Mouse (Mus musculus) neural tube, embryonic 13.5 days (tissue): ENCODE results near the gene Cacna1f. TPM values are rescaled to one million over a fixed set of nuclear protein-coding genes. Genes with fewer than 3 reads are reported as not detected.

Source experiments
- ATAC-seq: fragments of 200-750 bp; cut with Nextera tagmentation; 2 replicates; pipeline ENCODE4 v1.8.0; 2017; ENCODE audit warnings: low read depth, mild to moderate bottlenecking, moderate TSS enrichment, moderate library complexity
- H3K27ac ChIP-seq: fragments of 300-500 bp; sonication (generic); replicated peaks from 2 replicates; pipeline ENCODE4 v1.5.1; 2015; ENCODE audit warnings: moderate library complexity, mild to moderate bottlenecking, inconsistent platforms
- H3K27me3 ChIP-seq: fragments of 300-500 bp; sonication (generic); 2 replicates; pipeline ENCODE4 v1.6.1; 2015; ENCODE audit warnings: mild to moderate bottlenecking, inconsistent platforms
- H3K36me3 ChIP-seq: fragments of 300-500 bp; sonication (generic); 2 replicates; pipeline ENCODE4 v1.6.1; 2015; ENCODE audit warnings: mild to moderate bottlenecking, inconsistent platforms
- H3K4me1 ChIP-seq: fragments of 300-500 bp; sonication (generic); replicated peaks from 2 replicates; pipeline ENCODE4 v1.6.1; 2015; ENCODE audit warnings: inconsistent platforms
- H3K4me2 ChIP-seq: fragments of 300-500 bp; sonication (generic); 2 replicates; pipeline ENCODE4 v1.6.1; 2015; ENCODE audit warnings: inconsistent platforms, mild to moderate bottlenecking, moderate library complexity
- H3K4me3 ChIP-seq: fragments of 300-500 bp; sonication (generic); 2 replicates; pipeline ENCODE4 v1.5.1; 2015; ENCODE audit warnings: mild to moderate bottlenecking, inconsistent platforms
- H3K9ac ChIP-seq: fragments of 300-500 bp; sonication (generic); 2 replicates; pipeline ENCODE4 v1.6.1; 2015; ENCODE audit warnings: moderate library complexity, mild to moderate bottlenecking, inconsistent platforms
- H3K9me3 ChIP-seq: fragments of 300-500 bp; sonication (generic); 2 replicates; pipeline ENCODE4 v1.6.1; 2016; ENCODE audit warnings: inconsistent platforms
- WGBS: fragments of 180-500 bp; shearing (Covaris S2); methylation state at CpG from one replicate; pipeline ENCODE4 v1.1.7; 2015; 5-methylcytosine and 5-hydroxymethylcytosine counted together
- polyA plus RNA-seq: library from polyadenylated mRNA; unstranded; fragments of >200 nt; fragmentation: Nextera tagmentation; extraction: Ambion mirVana; gene quantifications from 2 replicates; pipeline ENCODE4 v1.2.1, GENCODE M21; 2015

Cacna1f gene
- 0.11 and 0.13 TPM in 2 replicates for polyA plus RNA-seq

GRCm38 (mm10) chrX:7606783-7607182 lies at the start of gene Cacna1f:
Cacna1f (plus strand) TSS chrX:7607083.
- ATAC-seq, result no peak

GRCm38 (mm10) chrX:7563076-7563475 lies 43.8 kb upstream of the Cacna1f start:
- 30% methylated on average over 2 of the region's 2 CpGs for whole genome bisulfite sequencing
- Histone ChIP-seq H3K9me3 (no peaks in the 10 kb centered on the region), H3K27me3 (no peaks in the 10 kb centered on the region), H3K9ac (no peak overlapping the region), H3K4me1 (no peaks in the 10 kb centered on the region), H3K4me2 (no peak overlapping the region), H3K4me3 (no peak overlapping the region), H3K36me3 (peaks cover 7% of the 10 kb centered on the region; the same call in 1 of the 2 replicates), H3K27ac (no peak overlapping the region)
- no peak for ATAC-seq

More at GRCm38 (mm10) chrX:7606783-7607182, at the start of gene Cacna1f:
- peaks cover 6% of the 10 kb centered on the region; the same call in 1 of the 2 replicates for H3K27me3 ChIP-seq
- peaks cover 14% of the 10 kb centered on the region for H3K4me1 ChIP-seq
- H3K4me2 ChIP-seq, result no peak within 1 kb of the TSS
- no peak within 1 kb of the TSS for H3K27ac ChIP-seq
- no peaks in the 10 kb centered on the region for H3K36me3 ChIP-seq
- H3K4me3 ChIP-seq, result no peak within 1 kb of the TSS
- whole genome bisulfite sequencing, result 76% methylated on average over 6 of the region's 6 CpGs
- H3K9me3 ChIP-seq, result no peaks in the 10 kb centered on the region
- no peak within 1 kb of the TSS for H3K9ac ChIP-seq

GRCm38 (mm10) chrX:7566352-7566751 lies 40.5 kb upstream of the Cacna1f start:
- Histone ChIP-seq H3K9ac (no peak overlapping the region), H3K36me3 (no peaks in the 10 kb centered on the region), H3K9me3 (no peaks in the 10 kb centered on the region), H3K4me3 (no peak overlapping the region), H3K4me2 (no peak overlapping the region), H3K4me1 (peaks cover 20% of the 10 kb centered on the region), H3K27ac (no peak overlapping the region), H3K27me3 (no peaks in the 10 kb centered on the region)
- WGBS, result 88% methylated on average over 6 of the region's 6 CpGs
- ATAC-seq, result no peak

GRCm38 (mm10) chrX:7567491-7567890 lies 39.4 kb upstream of the Cacna1f start:
- H3K4me3 ChIP-seq, result no peak overlapping the region
- 73% methylated on average over 8 of the region's 9 CpGs for WGBS
- H3K9me3 ChIP-seq, result no peaks in the 10 kb centered on the region
- H3K27me3 ChIP-seq, result no peaks in the 10 kb centered on the region
- H3K27ac ChIP-seq, result no peak overlapping the region
- ATAC-seq, result no peak
- no peaks in the 10 kb centered on the region for H3K36me3 ChIP-seq
- no peak overlapping the region for H3K9ac ChIP-seq
- H3K4me2 ChIP-seq, result no peak overlapping the region
- peaks cover 32% of the 10 kb centered on the region for H3K4me1 ChIP-seq

GRCm38 (mm10) chrX:7570481-7571175 lies 36.3 kb upstream of the Cacna1f start:
- H3K27me3 ChIP-seq, result no peaks in the 10 kb centered on the region
- no peaks in the 10 kb centered on the region for H3K36me3 ChIP-seq
- no peak overlapping the region for H3K4me2 ChIP-seq
- H3K4me1 ChIP-seq, result peaks cover 41% of the 10 kb centered on the region
- no peaks in the 10 kb centered on the region for H3K9me3 ChIP-seq
- 61% methylated on average over 7 of the region's 7 CpGs for WGBS
- ATAC-seq, result no peak
- H3K27ac ChIP-seq, result no peak overlapping the region
- H3K4me3 ChIP-seq, result no peak overlapping the region
- H3K9ac ChIP-seq, result no peak overlapping the region

GRCm38 (mm10) chrX:7571565-7572136 lies 35.2 kb upstream of the Cacna1f start:
- 84% methylated on average over 9 of the region's 9 CpGs for whole genome bisulfite sequencing
- no peak overlapping the region for H3K4me3 ChIP-seq

GRCm38 (mm10) chrX:7572466-7572865 lies 34.4 kb upstream of the Cacna1f start:
- ATAC-seq, result no peak
- Histone ChIP-seq H3K27me3 (no peaks in the 10 kb centered on the region), H3K9me3 (no peaks in the 10 kb centered on the region), H3K27ac (no peak overlapping the region), H3K36me3 (no peaks in the 10 kb centered on the region), H3K4me1 (peaks cover 41% of the 10 kb centered on the region), H3K9ac (no peak overlapping the region), H3K4me3 (0 out of 2 replicates have a peak overlapping the region, but pooled peaks have one; percentile 52), H3K4me2 (peak overlapping the region; percentile 63)
- WGBS, result 84% methylated on average over 10 of the region's 10 CpGs

More at GRCm38 (mm10) chrX:7571565-7572136, 35.2 kb upstream of the Cacna1f start:
- Histone ChIP-seq H3K27ac (no peak overlapping the region), H3K36me3 (no peaks in the 10 kb centered on the region), H3K9ac (no peak overlapping the region), H3K27me3 (no peaks in the 10 kb centered on the region), H3K4me2 (peak overlapping the region; percentile 63; the same call in 1 of the 2 replicates), H3K4me1 (peaks cover 41% of the 10 kb centered on the region), H3K9me3 (no peaks in the 10 kb centered on the region)
- ATAC-seq, result no peak

GRCm38 (mm10) chrX:7573176-7574086 lies 33.5 kb upstream of the Cacna1f start, which contains the start of gene Foxp3:
Foxp3 (plus strand) TSS chrX:7573644.
- ATAC-seq, result peak; percentile 70
- H3K27me3 ChIP-seq, result no peaks in the 10 kb centered on the region
- no peaks in the 10 kb centered on the region for H3K36me3 ChIP-seq
- H3K9ac ChIP-seq, result peak within 1 kb of the TSS; percentile 78
- peak within 1 kb of the TSS; percentile 63 for H3K4me2 ChIP-seq
- peaks cover 41% of the 10 kb centered on the region for H3K4me1 ChIP-seq
- H3K4me3 ChIP-seq, result peak within 1 kb of the TSS; percentile 52
- H3K9me3 ChIP-seq, result no peaks in the 10 kb centered on the region
- 38% methylated on average over 57 of the region's 72 CpGs for WGBS
- peak within 1 kb of the TSS; percentile 93 for H3K27ac ChIP-seq

- peak within 1 kb of the TSS; percentile 78 for H3K9ac ChIP-seq
- no peaks in the 10 kb centered on the region for H3K27me3 ChIP-seq
- peak; percentile 99 for ATAC-seq
- peak within 1 kb of the TSS; percentile 63 for H3K4me2 ChIP-seq
- 18% methylated on average over 64 of the region's 65 CpGs for WGBS
- peak within 1 kb of the TSS; percentile 93 for H3K27ac ChIP-seq
- H3K4me3 ChIP-seq, result peak within 1 kb of the TSS; percentile 52
- H3K4me1 ChIP-seq, result peaks cover 38% of the 10 kb centered on the region
- no peaks in the 10 kb centered on the region for H3K36me3 ChIP-seq
- no peaks in the 10 kb centered on the region for H3K9me3 ChIP-seq
Observed at GRCm38 (mm10) chrX:7574087-7574884, 32.6 kb upstream of the Cacna1f start, which contains the start of gene Ppp1r3f. Ppp1r3f (minus strand) TSS chrX:7574283.

- Histone ChIP-seq H3K36me3 (no peaks in the 10 kb centered on the region), H3K4me2 (peak overlapping the region; percentile 50), H3K4me3 (peak overlapping the region; percentile 52), H3K27ac (peak overlapping the region; percentile 89), H3K4me1 (peaks cover 35% of the 10 kb centered on the region), H3K27me3 (no peaks in the 10 kb centered on the region), H3K9me3 (no peaks in the 10 kb centered on the region), H3K9ac (peak overlapping the region; percentile 57)
- ATAC-seq, result no peak; the same call in 1 of the 2 replicates
- 43% methylated on average over 4 of the region's 6 CpGs for WGBS
Observed at GRCm38 (mm10) chrX:7574885-7575231, 32.0 kb upstream of the Cacna1f start.

GRCm38 (mm10) chrX:7581151-7581550 lies 25.7 kb upstream of the Cacna1f start:
- H3K4me1 ChIP-seq, result no peaks in the 10 kb centered on the region
- H3K4me3 ChIP-seq, result no peak overlapping the region
- H3K27ac ChIP-seq, result no peak overlapping the region
- no peak for ATAC-seq
- H3K27me3 ChIP-seq, result no peaks in the 10 kb centered on the region
- H3K36me3 ChIP-seq, result 0 out of 2 replicates have a peak, but pooled peaks cover 6% of the 10 kb centered on the region
- 91% methylated on average over 2 of the region's 2 CpGs for WGBS
- no peak overlapping the region for H3K9ac ChIP-seq
- no peaks in the 10 kb centered on the region for H3K9me3 ChIP-seq
- H3K4me2 ChIP-seq, result no peak overlapping the region
